Mouse (Mus musculus) midbrain, embryonic 12.5 days (tissue): Measurements from ENCODE around the gene Nsun2. TPM values are rescaled to one million over a fixed set of nuclear protein-coding genes. Genes with fewer than 3 reads are reported as not detected.
A peak's percentile ranks its signal among the peaks of the same experiment; 100 is the strongest.

ENCODE experiments used
- ATAC-seq: fragments of 200-750 bp; cut with Nextera tagmentation; 2 replicates; pipeline ENCODE4 v1.8.0; 2017; ENCODE audit warnings: low read depth, moderate TSS enrichment, moderate library complexity; ENCODE audit not compliant: low FRiP score
- H3K27ac ChIP-seq: fragments of 300-500 bp; sonication (generic); replicated peaks from 2 replicates; pipeline ENCODE4 v1.5.1; 2016; ENCODE audit warnings: mild to moderate bottlenecking
- H3K27me3 ChIP-seq: fragments of 300-500 bp; sonication (generic); 2 replicates; pipeline ENCODE4 v1.6.1; 2016; ENCODE audit warnings: mild to moderate bottlenecking
- H3K36me3 ChIP-seq: fragments of 300-500 bp; sonication (generic); 2 replicates; pipeline ENCODE4 v1.6.1; 2016
- H3K4me1 ChIP-seq: fragments of 300-500 bp; sonication (generic); 2 replicates; pipeline ENCODE4 v1.6.1; 2016
- H3K4me2 ChIP-seq: fragments of 300-500 bp; sonication (generic); replicated peaks from 2 replicates; pipeline ENCODE4 v1.6.1; 2016; ENCODE audit warnings: mild to moderate bottlenecking, moderate library complexity
- H3K4me3 ChIP-seq: fragments of 300-500 bp; sonication (generic); 2 replicates; pipeline ENCODE4 v1.5.1; 2016; ENCODE audit warnings: mild to moderate bottlenecking
- H3K9ac ChIP-seq: fragments of 300-500 bp; sonication (generic); replicated peaks from 2 replicates; pipeline ENCODE4 v1.6.1; 2016; ENCODE audit warnings: mild to moderate bottlenecking, moderate library complexity
- H3K9me3 ChIP-seq: fragments of 300-500 bp; sonication (generic); 2 replicates; pipeline ENCODE4 v1.6.1; 2016; ENCODE audit warnings: mild to moderate bottlenecking
- WGBS: fragments of 180-500 bp; shearing (Covaris S2); methylation state at CpG from one replicate; pipeline ENCODE4 v1.1.7; 2016; 5-methylcytosine and 5-hydroxymethylcytosine counted together
- polyA plus RNA-seq: library from polyadenylated mRNA; unstranded; fragments of >200 nt; fragmentation: Nextera tagmentation; extraction: Ambion mirVana; gene quantifications from 2 replicates; pipeline ENCODE4 v1.2.1, GENCODE M21; 2016

Nsun2 gene
- polyA plus RNA-seq, 1 experiment from 2014 or later: 102 TPM

- ATAC-seq: no peak
- Histone ChIP-seq H3K9ac (no peak overlapping the region), H3K36me3 (peaks cover 84% of the 10 kb centered on the region), H3K4me3 (no peak overlapping the region), H3K4me2 (no peak overlapping the region), H3K27me3 (no peaks in the 10 kb centered on the region), H3K27ac (no peak overlapping the region), H3K4me1 (no peaks in the 10 kb centered on the region), H3K9me3 (no peaks in the 10 kb centered on the region)
- WGBS: 91% methylated on average over 12 of the region's 12 CpGs
Measured at GRCm38 (mm10) chr13:69506341-69507086, 27.0 kb upstream of the Nsun2 start.

- no peak overlapping the region for H3K27ac ChIP-seq
- no peak overlapping the region for H3K4me2 ChIP-seq
- H3K9me3 ChIP-seq: no peaks in the 10 kb centered on the region
- ATAC-seq: no peak
- H3K9ac ChIP-seq: no peak overlapping the region
- no peaks in the 10 kb centered on the region for H3K27me3 ChIP-seq
- no peaks in the 10 kb centered on the region for H3K4me1 ChIP-seq
- H3K4me3 ChIP-seq: no peak overlapping the region
- 98% methylated on average over 3 of the region's 3 CpGs for WGBS
- peaks cover 83% of the 10 kb centered on the region for H3K36me3 ChIP-seq
Measured at GRCm38 (mm10) chr13:69507666-69508065, 25.9 kb upstream of the Nsun2 start.

GRCm38 (mm10) chr13:69509391-69510244, 23.9 kb upstream of the Nsun2 start:
- WGBS: 64% methylated on average over 9 of the region's 9 CpGs
- H3K4me2 ChIP-seq: no peak overlapping the region
- H3K27ac ChIP-seq: no peak overlapping the region
- peaks cover 69% of the 10 kb centered on the region for H3K36me3 ChIP-seq
- no peak overlapping the region for H3K4me3 ChIP-seq
- ATAC-seq: peak; percentile 68
- no peaks in the 10 kb centered on the region for H3K4me1 ChIP-seq
- H3K27me3 ChIP-seq: no peaks in the 10 kb centered on the region
- H3K9ac ChIP-seq: no peak overlapping the region
- no peaks in the 10 kb centered on the region for H3K9me3 ChIP-seq

- WGBS: 91% methylated on average over 3 of the region's 3 CpGs
- Histone ChIP-seq H3K9ac (no peak overlapping the region), H3K27me3 (no peaks in the 10 kb centered on the region), H3K36me3 (peaks cover 31% of the 10 kb centered on the region), H3K4me2 (no peak overlapping the region), H3K27ac (no peak overlapping the region), H3K4me3 (no peak overlapping the region), H3K4me1 (peaks cover 4% of the 10 kb centered on the region; the same call in 1 of the 2 replicates), H3K9me3 (no peaks in the 10 kb centered on the region)
- no peak for ATAC-seq
Measured at GRCm38 (mm10) chr13:69515091-69515490, 18.5 kb upstream of the Nsun2 start.

- no peaks in the 10 kb centered on the region for H3K27me3 ChIP-seq
- no peaks in the 10 kb centered on the region for H3K9me3 ChIP-seq
- H3K4me1 ChIP-seq: peaks cover 23% of the 10 kb centered on the region
- H3K9ac ChIP-seq: no peak overlapping the region
- no peak overlapping the region for H3K4me3 ChIP-seq
- H3K27ac ChIP-seq: no peak overlapping the region
- 92% methylated on average over 6 of the region's 6 CpGs for WGBS
- H3K36me3 ChIP-seq: peaks cover 14% of the 10 kb centered on the region
- ATAC-seq: no peak
- H3K4me2 ChIP-seq: no peak overlapping the region
Measured at GRCm38 (mm10) chr13:69517445-69517844, 16.1 kb upstream of the Nsun2 start.

GRCm38 (mm10) chr13:69519137-69519536, 14.4 kb upstream of the Nsun2 start:
- no peaks in the 10 kb centered on the region for H3K9me3 ChIP-seq
- no peak overlapping the region for H3K4me3 ChIP-seq
- H3K9ac ChIP-seq: no peak overlapping the region
- H3K36me3 ChIP-seq: peaks cover 6% of the 10 kb centered on the region; the same call in 1 of the 2 replicates
- WGBS: 77% methylated on average over 6 of the region's 6 CpGs
- H3K4me1 ChIP-seq: peaks cover 39% of the 10 kb centered on the region
- no peak for ATAC-seq
- H3K27me3 ChIP-seq: no peaks in the 10 kb centered on the region
- no peak overlapping the region for H3K27ac ChIP-seq
- H3K4me2 ChIP-seq: no peak overlapping the region

- H3K4me1 ChIP-seq: peaks cover 66% of the 10 kb centered on the region
- no peak overlapping the region for H3K27ac ChIP-seq
- WGBS: 86% methylated on average over 1 of the region's 1 CpGs
- no peaks in the 10 kb centered on the region for H3K27me3 ChIP-seq
- H3K4me3 ChIP-seq: no peak overlapping the region
- no peak for ATAC-seq
- H3K4me2 ChIP-seq: no peak overlapping the region
- no peaks in the 10 kb centered on the region for H3K9me3 ChIP-seq
- no peaks in the 10 kb centered on the region for H3K36me3 ChIP-seq
- no peak overlapping the region for H3K9ac ChIP-seq
Measured at GRCm38 (mm10) chr13:69522161-69522791, 11.3 kb upstream of the Nsun2 start.

- H3K36me3 ChIP-seq: no peaks in the 10 kb centered on the region
- no peaks in the 10 kb centered on the region for H3K9me3 ChIP-seq
- H3K4me1 ChIP-seq: peaks cover 76% of the 10 kb centered on the region
- H3K27me3 ChIP-seq: no peaks in the 10 kb centered on the region
- 65% methylated on average over 14 of the region's 14 CpGs for WGBS
- no peak overlapping the region for H3K9ac ChIP-seq
- no peak overlapping the region for H3K4me3 ChIP-seq
- no peak overlapping the region for H3K27ac ChIP-seq
- no peak overlapping the region for H3K4me2 ChIP-seq
- no peak for ATAC-seq
Measured at GRCm38 (mm10) chr13:69523444-69524157, 9.9 kb upstream of the Nsun2 start.

- Histone ChIP-seq H3K9me3 (no peaks in the 10 kb centered on the region), H3K27ac (no peak overlapping the region), H3K9ac (no peak overlapping the region), H3K4me1 (peaks cover 81% of the 10 kb centered on the region), H3K4me2 (no peak overlapping the region), H3K27me3 (no peaks in the 10 kb centered on the region), H3K36me3 (no peaks in the 10 kb centered on the region), H3K4me3 (no peak overlapping the region)
- ATAC-seq: no peak
- WGBS: 72% methylated on average over 2 of the region's 2 CpGs
Measured at GRCm38 (mm10) chr13:69524158-69524530, 9.4 kb upstream of the Nsun2 start.

- WGBS: 61% methylated on average over 4 of the region's 4 CpGs
- Histone ChIP-seq H3K4me3 (no peak overlapping the region), H3K4me1 (peaks cover 86% of the 10 kb centered on the region)
Measured at GRCm38 (mm10) chr13:69525867-69526266, 7.7 kb upstream of the Nsun2 start.

GRCm38 (mm10) chr13:69528531-69528930, 5.0 kb upstream of the Nsun2 start:
- Histone ChIP-seq H3K36me3 (0 out of 2 replicates have a peak, but pooled peaks cover 10% of the 10 kb centered on the region), H3K27ac (no peak overlapping the region), H3K4me3 (no peak overlapping the region), H3K9ac (no peak overlapping the region), H3K9me3 (no peaks in the 10 kb centered on the region), H3K27me3 (no peaks in the 10 kb centered on the region), H3K4me1 (peaks cover 83% of the 10 kb centered on the region), H3K4me2 (no peak overlapping the region)
- no peak for ATAC-seq
- WGBS: 90% methylated on average over 7 of the region's 7 CpGs

More at GRCm38 (mm10) chr13:69525867-69526266, 7.7 kb upstream of the Nsun2 start:
- Histone ChIP-seq H3K36me3 (0 out of 2 replicates have a peak, but pooled peaks cover 6% of the 10 kb centered on the region), H3K27ac (no peak overlapping the region), H3K9me3 (no peaks in the 10 kb centered on the region), H3K27me3 (no peaks in the 10 kb centered on the region), H3K9ac (no peak overlapping the region), H3K4me2 (0 out of 2 replicates have a peak overlapping the region, but pooled peaks have one; percentile 2)
- no peak for ATAC-seq
